Mouse (Mus musculus): Measurements from ENCODE around the gene Prl3c1.
"Not testable (repeated sequence)": the region's sequence is repeated elsewhere in the genome, so short reads cannot be mapped to it uniquely, and the experiment has no call there.

Gene Prl3c1

GRCm38 (mm10) chr13:27196359-27196758 lies at the start of gene Prl3c1:
Gene Prl3c1 (plus strand): TSS chr13:27196659.
- DNase-seq (ENCODE audit: low spot score), result no peak

GRCm38 (mm10) chr13:27148264-27148663 lies 48.2 kb upstream of the Prl3c1 start:
- DNase-seq (ENCODE audit: low spot score), result no peak

GRCm38 (mm10) chr13:27156490-27156889 lies 40.0 kb upstream of the Prl3c1 start, which contains the start of gene Prl3d3:
Gene Prl3d3 (plus strand): TSS chr13:27156790.
- DNase-seq (ENCODE audit: low spot score), result not testable (repeated sequence)

GRCm38 (mm10) chr13:27241547-27241946 lies 45.1 kb downstream of the Prl3c1 start, which contains the start of gene Prl3b1:
Gene Prl3b1 (plus strand): TSS chr13:27241847.
- no peak for DNase-seq (ENCODE audit: low spot score)
